Mouse (Mus musculus) midbrain, embryonic 14.5 days (tissue): Measurements from ENCODE around the gene Abca13. TPM values are rescaled to one million over a fixed set of nuclear protein-coding genes. Genes with fewer than 3 reads are reported as not detected.

Experiments used
- ATAC-seq: fragments of 200-750 bp; cut with Nextera tagmentation; 2 replicates; pipeline ENCODE4 v1.8.0; 2017; ENCODE audit warnings: moderate number of reproducible peaks, moderate library complexity; ENCODE audit not compliant: low FRiP score, low TSS enrichment
- DNase-seq: peaks from one replicate; pipeline ENCODE4 v3.0.0-alpha.2; 2015
- H3K27ac ChIP-seq: fragments of 300-500 bp; sonication (generic); replicated peaks from 2 replicates; pipeline ENCODE4 v1.5.1; 2014; ENCODE audit warnings: mild to moderate bottlenecking, low read depth, low read length, moderate library complexity
- H3K27me3 ChIP-seq: fragments of 300-500 bp; sonication (generic); 2 replicates; pipeline ENCODE4 v1.6.1; 2014; ENCODE audit warnings: low read length, control low read depth, mixed read lengths; ENCODE audit not compliant: control insufficient read depth, insufficient read depth
- H3K36me3 ChIP-seq: fragments of 300-500 bp; sonication (generic); 2 replicates; pipeline ENCODE4 v1.6.1; 2014; ENCODE audit warnings: low read length, control low read depth; ENCODE audit not compliant: control insufficient read depth, insufficient read depth
- H3K4me1 ChIP-seq: fragments of 300-500 bp; sonication (generic); 2 replicates; pipeline ENCODE4 v1.6.1; 2014; ENCODE audit warnings: mild to moderate bottlenecking, antibody characterized with exemption, low read length, control low read depth; ENCODE audit not compliant: control insufficient read depth, insufficient read depth
- H3K4me2 ChIP-seq: fragments of 300-500 bp; sonication (generic); 2 replicates; pipeline ENCODE4 v1.6.1; 2014; ENCODE audit warnings: mild to moderate bottlenecking, low read length, moderate library complexity
- H3K4me3 ChIP-seq: fragments of 300-500 bp; sonication (generic); replicated peaks from 2 replicates; pipeline ENCODE4 v1.5.1; 2014; ENCODE audit warnings: low read depth, low read length
- H3K9ac ChIP-seq: fragments of 300-500 bp; sonication (generic); replicated peaks from 2 replicates; pipeline ENCODE4 v1.6.1; 2014; ENCODE audit warnings: mild to moderate bottlenecking, low read length, moderate library complexity
- H3K9me3 ChIP-seq: fragments of 300-500 bp; sonication (generic); 2 replicates; pipeline ENCODE4 v1.6.1; 2016; ENCODE audit warnings: low read length, control low read depth, mixed read lengths; ENCODE audit not compliant: control insufficient read depth
- WGBS: fragments of 180-500 bp; shearing (Covaris S2); extraction: QIAGEN DNeasy Blood & Tissue Kit; methylation state at CpG from one replicate; pipeline ENCODE4 v1.1.7; 2014; 5-methylcytosine and 5-hydroxymethylcytosine counted together
- polyA plus RNA-seq: library from polyadenylated mRNA; unstranded; fragments of >200 nt; fragmentation: Nextera tagmentation; extraction: Ambion mirVana; gene quantifications from 2 replicates; pipeline ENCODE4 v1.2.1, GENCODE M21; 2014

Abca13 gene
- polyA plus RNA-seq, 1 experiment from 2014 or later: 0.18 TPM

DNA sequence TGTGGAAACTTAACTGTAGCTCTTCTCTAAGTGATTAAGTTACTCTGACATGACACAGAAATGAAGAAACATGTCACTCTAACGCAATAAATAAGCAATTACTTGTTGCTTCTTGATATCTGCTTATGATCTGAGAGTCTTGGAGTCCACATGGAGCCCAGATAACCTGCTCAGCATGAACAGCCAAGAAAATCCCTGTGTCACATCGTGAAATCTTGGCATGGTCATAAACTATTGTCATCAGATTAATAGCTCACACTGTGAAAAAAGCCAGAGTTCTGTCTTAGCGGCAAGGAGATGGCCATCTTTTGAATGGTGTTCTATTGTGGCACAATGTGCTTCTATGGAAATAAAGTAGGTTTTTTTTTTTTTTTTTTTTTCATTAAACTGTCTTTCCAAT, 336.8 kb downstream of the Abca13 start:
- Histone ChIP-seq H3K4me2 (no peak overlapping the region), H3K4me3 (no peak overlapping the region), H3K27me3 (no peaks in the 10 kb centered on the region), H3K4me1 (no peaks in the 10 kb centered on the region), H3K36me3 (no peaks in the 10 kb centered on the region), H3K27ac (no peak overlapping the region), H3K9me3 (no peaks in the 10 kb centered on the region), H3K9ac (no peak overlapping the region)
- WGBS: 64% methylated on average over 3 of the region's 3 CpGs
- DNase-seq: no peak
- ATAC-seq: no peak

DNA sequence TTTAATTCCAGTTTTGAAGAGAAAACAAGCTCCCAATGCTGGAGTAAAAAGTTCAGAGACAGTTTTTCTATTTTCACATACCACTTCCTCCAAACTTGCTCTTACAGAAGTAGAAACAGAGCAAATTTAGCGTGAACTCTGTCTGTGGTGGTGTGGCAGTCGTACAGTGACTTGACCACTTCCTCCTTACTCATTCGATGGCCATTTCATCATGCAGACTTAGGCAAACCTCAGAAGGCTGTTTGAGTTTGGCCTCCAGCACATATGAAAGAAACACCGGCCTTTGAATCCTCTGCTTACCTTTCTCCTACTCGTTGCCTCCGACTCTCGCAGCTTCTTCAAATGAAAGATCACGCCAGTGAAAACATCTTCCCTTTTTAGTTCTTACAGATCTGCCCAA, 340.0 kb downstream of the Abca13 start:
- 89% methylated on average over 8 of the region's 8 CpGs for WGBS
- no peaks in the 10 kb centered on the region for H3K4me1 ChIP-seq

DNA sequence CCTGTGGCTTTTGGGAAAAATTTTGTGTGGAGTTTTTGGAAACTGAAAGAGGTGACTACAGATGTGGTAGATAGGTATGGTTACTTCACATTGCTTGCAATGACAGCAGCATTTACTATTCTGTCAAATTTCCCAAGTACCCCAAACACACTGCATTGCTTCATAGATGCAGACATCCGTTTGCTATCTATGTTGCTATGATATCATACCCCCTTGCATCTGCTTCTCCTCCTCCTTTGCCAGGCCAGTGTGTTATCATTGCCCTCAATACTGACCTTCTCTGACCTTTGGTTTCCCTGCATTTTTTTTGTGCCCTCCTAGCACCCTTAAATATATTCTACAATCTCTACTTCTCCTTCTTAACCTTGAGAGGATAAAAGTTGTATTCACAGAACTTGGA, 341.4 kb downstream of the Abca13 start:
- no peak for ATAC-seq
- Histone ChIP-seq H3K9me3 (no peaks in the 10 kb centered on the region), H3K27ac (no peak overlapping the region), H3K4me1 (no peaks in the 10 kb centered on the region), H3K27me3 (no peaks in the 10 kb centered on the region), H3K4me3 (no peak overlapping the region), H3K4me2 (no peak overlapping the region), H3K9ac (no peak overlapping the region), H3K36me3 (no peaks in the 10 kb centered on the region)
- WGBS: 82% methylated on average over 1 of the region's 1 CpGs
- DNase-seq: no peak

More for the DNA sequence above, 340.0 kb downstream of the Abca13 start:
- H3K4me2 ChIP-seq: no peak overlapping the region
- no peaks in the 10 kb centered on the region for H3K9me3 ChIP-seq
- H3K9ac ChIP-seq: no peak overlapping the region
- no peak overlapping the region for H3K4me3 ChIP-seq
- H3K27ac ChIP-seq: no peak overlapping the region
- H3K27me3 ChIP-seq: no peaks in the 10 kb centered on the region
- H3K36me3 ChIP-seq: no peaks in the 10 kb centered on the region
- DNase-seq (no peak), ATAC-seq (no peak)

DNA sequence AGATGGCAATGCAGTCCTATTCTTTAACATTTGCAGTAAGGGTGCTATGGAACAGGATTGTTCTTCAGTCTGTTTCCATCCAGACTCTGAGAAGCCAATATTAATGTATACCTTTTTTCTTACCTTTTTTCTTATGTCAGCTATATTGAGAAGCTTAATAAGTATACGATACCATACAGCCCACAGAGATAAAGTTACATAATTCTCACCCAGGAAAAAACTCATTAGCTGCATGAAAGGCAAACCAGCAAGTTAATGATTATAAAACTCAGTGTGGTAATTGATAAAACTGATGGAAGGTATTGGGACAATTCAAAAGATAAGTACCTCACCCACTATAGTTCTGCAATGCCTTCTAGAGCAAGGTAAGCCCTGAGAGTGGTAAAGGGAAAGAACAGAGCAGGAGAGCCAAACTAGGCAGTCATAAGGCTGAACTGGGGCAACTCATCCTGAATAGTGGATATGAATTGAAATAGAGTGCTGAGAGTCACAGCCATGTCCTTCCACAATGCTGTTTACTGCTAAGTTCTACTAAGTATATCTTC, 342.0 kb downstream of the Abca13 start:
- Histone ChIP-seq H3K36me3 (no peaks in the 10 kb centered on the region), H3K27ac (no peak overlapping the region), H3K4me1 (no peaks in the 10 kb centered on the region), H3K27me3 (no peaks in the 10 kb centered on the region), H3K9ac (no peak overlapping the region), H3K9me3 (no peaks in the 10 kb centered on the region), H3K4me3 (no peak overlapping the region), H3K4me2 (no peak overlapping the region)
- WGBS: 89% methylated on average over 1 of the region's 1 CpGs
- ATAC-seq: no peak
- DNase-seq: no peak

DNA sequence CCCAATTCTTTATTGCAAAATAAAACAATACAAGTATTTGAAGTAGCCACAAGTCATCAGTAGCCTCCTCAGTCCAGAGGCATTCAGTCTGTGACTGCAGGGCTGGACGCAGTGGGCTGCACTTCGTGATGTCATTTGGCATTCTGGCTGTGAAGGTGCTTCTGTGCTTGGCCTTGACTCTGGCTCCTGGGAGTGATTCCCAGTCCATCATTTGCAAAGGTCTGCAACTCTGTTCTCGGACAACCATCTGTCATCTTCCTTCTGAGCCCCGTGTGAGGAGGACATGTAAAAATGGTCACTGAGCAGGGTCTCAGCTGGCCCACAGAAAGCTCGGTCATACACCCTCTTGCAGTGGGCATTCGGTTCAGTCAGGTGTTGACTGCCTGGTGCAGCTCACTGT, 345.1 kb downstream of the Abca13 start:
- 82% methylated on average over 6 of the region's 6 CpGs for WGBS
- DNase-seq (no peak), ATAC-seq (no peak)
- Histone ChIP-seq H3K4me3 (no peak overlapping the region), H3K36me3 (no peaks in the 10 kb centered on the region), H3K9me3 (no peaks in the 10 kb centered on the region), H3K9ac (no peak overlapping the region), H3K4me1 (no peaks in the 10 kb centered on the region), H3K4me2 (no peak overlapping the region), H3K27me3 (no peaks in the 10 kb centered on the region), H3K27ac (no peak overlapping the region)

DNA sequence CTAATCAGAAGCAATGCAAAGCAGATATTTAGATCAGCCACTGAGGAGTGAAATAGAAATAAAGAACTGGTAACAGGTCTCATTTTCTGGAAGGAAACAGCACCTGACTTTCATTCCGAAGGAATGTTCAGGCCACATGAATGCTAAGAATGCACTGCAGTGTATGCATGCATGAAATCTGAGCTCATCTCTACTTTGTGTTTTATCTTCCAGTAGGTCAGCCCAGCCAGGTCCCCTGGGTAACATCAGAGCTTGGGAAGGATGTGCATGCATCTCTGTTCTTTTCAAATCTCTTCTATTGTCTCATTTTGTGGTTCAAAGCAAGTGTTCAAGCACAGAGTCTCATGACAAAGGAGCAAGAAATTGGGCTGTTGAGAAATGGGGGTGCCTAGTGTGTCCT, 346.6 kb downstream of the Abca13 start:
- H3K27ac ChIP-seq: no peak overlapping the region
- no peak for ATAC-seq
- WGBS: 72% methylated on average over 1 of the region's 1 CpGs
- H3K4me2 ChIP-seq: no peak overlapping the region
- no peaks in the 10 kb centered on the region for H3K9me3 ChIP-seq
- H3K9ac ChIP-seq: no peak overlapping the region
- no peaks in the 10 kb centered on the region for H3K36me3 ChIP-seq
- no peaks in the 10 kb centered on the region for H3K27me3 ChIP-seq
- no peak for DNase-seq
- H3K4me3 ChIP-seq: no peak overlapping the region
- H3K4me1 ChIP-seq: no peaks in the 10 kb centered on the region

DNA sequence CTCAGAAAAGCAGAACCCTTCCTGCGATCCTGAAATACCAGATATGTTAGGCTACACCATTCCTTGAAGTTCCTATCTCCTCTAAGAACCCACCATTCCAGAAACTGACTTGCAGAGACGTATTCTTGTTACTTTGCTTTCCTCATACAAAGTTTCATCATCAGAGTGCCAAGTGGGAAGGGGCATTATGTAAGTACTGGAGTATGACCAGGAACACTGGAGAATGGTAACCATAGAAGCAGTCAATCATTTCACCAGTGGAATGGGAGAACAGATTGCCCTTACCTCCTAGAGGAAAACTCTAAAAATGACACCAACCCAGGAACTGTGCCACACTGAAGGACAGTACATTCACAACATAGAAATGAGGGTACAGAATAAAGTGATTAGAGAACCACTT, 368.3 kb downstream of the Abca13 start:
- no peak overlapping the region for H3K27ac ChIP-seq
- no peak overlapping the region for H3K9ac ChIP-seq
- H3K4me1 ChIP-seq: no peaks in the 10 kb centered on the region
- DNase-seq (no peak), ATAC-seq (no peak)
- H3K4me2 ChIP-seq: no peak overlapping the region
- 82% methylated on average over 2 of the region's 2 CpGs for WGBS
- no peaks in the 10 kb centered on the region for H3K36me3 ChIP-seq
- H3K27me3 ChIP-seq: no peaks in the 10 kb centered on the region
- H3K4me3 ChIP-seq: no peak overlapping the region
- no peaks in the 10 kb centered on the region for H3K9me3 ChIP-seq

DNA sequence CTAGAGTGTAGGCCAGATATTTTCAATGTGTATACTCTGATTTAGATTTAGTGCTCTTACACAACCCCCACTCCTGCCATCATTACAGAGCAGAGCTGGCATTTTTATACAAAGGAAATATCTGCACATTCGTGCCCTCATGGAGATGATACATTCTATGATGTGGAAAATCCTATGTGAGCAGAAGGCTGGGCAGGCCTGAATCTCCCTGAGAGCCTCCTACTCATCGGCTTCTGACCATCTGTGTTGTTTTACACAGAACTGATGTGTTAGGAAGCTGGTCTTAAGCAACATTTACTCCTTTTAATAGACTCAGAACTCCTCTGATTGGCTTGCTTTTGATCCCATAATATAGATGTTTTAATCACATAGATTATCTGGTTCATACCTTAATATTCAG, 376.6 kb downstream of the Abca13 start:
- ATAC-seq: no peak

DNA sequence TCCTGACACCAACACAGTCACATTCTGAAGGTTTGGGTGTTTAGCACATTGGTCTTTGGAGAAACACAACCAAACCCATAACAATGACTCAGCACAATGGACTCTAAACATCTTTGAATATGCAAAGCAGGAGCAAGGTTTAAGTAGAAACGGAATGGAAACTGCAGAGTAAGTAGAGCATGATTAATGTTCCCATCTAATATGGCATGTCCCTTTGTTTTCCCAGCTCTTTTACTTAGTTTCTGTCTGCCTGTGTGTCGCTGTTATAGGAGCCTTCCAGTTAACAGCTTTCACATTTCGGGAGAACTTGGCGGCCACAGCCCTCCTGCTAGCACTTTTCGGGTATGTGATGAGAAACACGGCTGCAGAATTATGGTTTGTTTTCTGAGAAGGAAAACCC, 378.6 kb downstream of the Abca13 start:
- Histone ChIP-seq H3K4me3 (no peak overlapping the region), H3K27ac (no peak overlapping the region), H3K4me2 (no peak overlapping the region), H3K4me1 (no peaks in the 10 kb centered on the region), H3K27me3 (no peaks in the 10 kb centered on the region), H3K9me3 (no peaks in the 10 kb centered on the region), H3K36me3 (no peaks in the 10 kb centered on the region), H3K9ac (no peak overlapping the region)
- 78% methylated on average over 6 of the region's 6 CpGs for WGBS
- no peak for ATAC-seq
- DNase-seq: no peak

More for the DNA sequence above, 376.6 kb downstream of the Abca13 start:
- no peaks in the 10 kb centered on the region for H3K36me3 ChIP-seq
- no peak overlapping the region for H3K27ac ChIP-seq
- H3K9me3 ChIP-seq: no peaks in the 10 kb centered on the region
- no peak overlapping the region for H3K9ac ChIP-seq
- WGBS: 75% methylated on average over 2 of the region's 2 CpGs
- DNase-seq: no peak
- H3K4me2 ChIP-seq: no peak overlapping the region
- no peaks in the 10 kb centered on the region for H3K4me1 ChIP-seq
- no peak overlapping the region for H3K4me3 ChIP-seq
- H3K27me3 ChIP-seq: no peaks in the 10 kb centered on the region
